Mouse (Mus musculus): ENCODE data around the gene Usp44. TPM values are rescaled to one million over a fixed set of nuclear protein-coding genes. Genes with fewer than 3 reads are reported as not detected.
A peak's percentile ranks its signal among the peaks of the same experiment; 100 is the strongest.

The Usp44 gene
- polyA plus RNA-seq, 1 experiment from 2014 or later, result 10.5 TPM

DNA sequence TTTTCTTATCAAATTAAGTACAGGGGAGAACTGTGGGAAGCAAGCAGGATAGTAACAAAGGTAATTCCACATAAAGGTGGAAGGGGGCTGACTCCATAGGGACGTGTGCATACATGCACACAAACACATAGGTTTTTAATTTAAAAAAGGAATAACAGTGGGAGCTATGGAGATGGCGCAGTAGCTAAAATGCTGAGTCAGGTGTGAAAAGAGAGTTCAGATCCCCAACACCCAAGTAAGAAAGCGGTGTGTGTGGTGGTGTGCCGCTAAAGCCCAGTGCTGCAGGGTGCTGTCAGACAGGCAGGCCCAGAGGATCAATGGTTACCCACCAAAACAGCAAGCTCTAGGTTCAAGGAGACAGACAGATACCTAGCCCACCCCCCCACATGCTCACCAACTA, 47.4 kb downstream of the Usp44 start:
- H3K9me3 ChIP-seq (ENCODE audit: control insufficient read depth, low read length), result no peaks in the 10 kb centered on the region
- 86% methylated on average over 4 of the region's 4 CpGs for WGBS
- ATAC-seq (replicated peaks; ENCODE audit: low FRiP score), result no peak

DNA sequence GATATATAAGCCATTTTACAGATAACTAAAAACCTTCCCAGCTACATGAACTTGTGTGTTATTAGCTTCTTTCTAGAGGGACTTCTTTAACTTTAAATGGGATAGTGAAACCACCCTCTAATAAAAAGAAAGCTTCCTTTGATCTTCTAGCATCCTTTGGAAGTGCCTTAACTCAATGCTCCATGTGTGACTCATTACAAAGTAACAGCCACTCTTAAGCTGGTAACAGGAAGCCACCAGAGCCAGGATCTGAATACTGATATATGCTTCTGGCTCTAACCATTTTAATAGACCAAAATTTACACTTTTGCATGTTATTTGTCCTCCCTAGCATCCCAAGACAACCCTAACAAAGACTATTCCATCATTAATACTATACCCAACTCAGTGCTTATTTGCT, 50.6 kb downstream of the Usp44 start:
- no peak overlapping the region for H3K9ac ChIP-seq (ENCODE audit: low read length)
- no peak overlapping the region for H3K27ac ChIP-seq (ENCODE audit: low read depth, low read length)
- DNase-seq (ENCODE audit: low spot score), result no peak
- H3K27me3 ChIP-seq (ENCODE audit: control insufficient read depth, insufficient read depth, low read length), result no peaks in the 10 kb centered on the region
- H3K9me3 ChIP-seq (ENCODE audit: control insufficient read depth, low read length), result no peaks in the 10 kb centered on the region
- ATAC-seq (replicated peaks; ENCODE audit: low FRiP score), result no peak
- no peak overlapping the region for H3K4me2 ChIP-seq (ENCODE audit: low read depth, low read length, severe bottlenecking)
- no peak overlapping the region for H3K4me3 ChIP-seq (ENCODE audit: low read depth, low read length)
- H3K36me3 ChIP-seq (ENCODE audit: control insufficient read depth, insufficient read depth, low read length), result peaks cover 9% of the 10 kb centered on the region; the same call in 1 of the 2 replicates
- no peaks in the 10 kb centered on the region for H3K4me1 ChIP-seq (replicated peaks; ENCODE audit: control insufficient read depth, insufficient read depth, low read length)

More for the DNA sequence above, 47.4 kb downstream of the Usp44 start:
- Histone ChIP-seq H3K27me3 (ENCODE audit: control insufficient read depth, insufficient read depth, low read length) (no peaks in the 10 kb centered on the region), H3K9ac (ENCODE audit: low read length) (no peak overlapping the region), H3K4me2 (ENCODE audit: low read depth, low read length, severe bottlenecking) (no peak overlapping the region), H3K27ac (ENCODE audit: low read depth, low read length) (no peak overlapping the region), H3K4me3 (ENCODE audit: low read depth, low read length) (no peak overlapping the region), H3K4me1 (replicated peaks; ENCODE audit: control insufficient read depth, insufficient read depth, low read length) (no peaks in the 10 kb centered on the region), H3K36me3 (ENCODE audit: control insufficient read depth, insufficient read depth, low read length) (no peaks in the 10 kb centered on the region; the same call in 1 of the 2 replicates)
- no peak for DNase-seq (ENCODE audit: low spot score)

DNA sequence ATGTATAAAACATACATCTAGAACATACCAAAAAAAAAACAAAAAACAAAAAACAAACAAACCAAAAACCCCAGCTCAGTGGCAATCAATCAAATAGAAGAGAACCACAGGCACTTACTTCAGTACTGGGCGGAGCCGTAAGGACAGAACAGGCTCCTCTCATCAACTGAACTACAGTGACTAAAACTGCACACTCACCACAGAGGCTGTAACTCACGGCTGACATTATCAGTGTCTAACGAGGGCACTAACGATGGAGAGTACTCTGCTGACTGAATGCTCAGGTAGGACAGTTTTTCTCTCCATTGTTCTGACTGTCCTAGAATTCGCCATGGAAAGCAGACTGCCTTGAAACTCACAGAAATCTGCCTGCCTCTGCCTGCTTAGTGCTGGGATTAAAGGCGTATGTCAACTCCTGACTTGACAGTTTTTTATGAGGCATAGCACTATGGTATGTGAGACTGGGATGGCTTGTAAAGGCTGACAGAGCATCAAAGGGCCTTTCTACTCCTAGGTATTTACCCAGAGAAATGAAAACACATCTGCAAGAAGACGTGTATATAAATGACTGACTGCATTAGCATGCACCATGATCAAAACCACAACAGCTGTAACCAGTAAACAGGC, 51.5 kb downstream of the Usp44 start:
- H3K9me3 ChIP-seq (ENCODE audit: control insufficient read depth, low read length), result no peaks in the 10 kb centered on the region
- H3K27me3 ChIP-seq (ENCODE audit: control insufficient read depth, insufficient read depth, low read length), result no peaks in the 10 kb centered on the region
- H3K4me1 ChIP-seq (replicated peaks; ENCODE audit: control insufficient read depth, insufficient read depth, low read length), result no peaks in the 10 kb centered on the region; the same call in 1 of the 2 replicates
- WGBS, result 81% methylated on average over 8 of the region's 8 CpGs
- H3K4me3 ChIP-seq (ENCODE audit: low read depth, low read length), result no peak overlapping the region
- no peak overlapping the region for H3K4me2 ChIP-seq (ENCODE audit: low read depth, low read length, severe bottlenecking)
- DNase-seq (ENCODE audit: low spot score) (no peak), ATAC-seq (replicated peaks; ENCODE audit: low FRiP score) (no peak)
- H3K36me3 ChIP-seq (ENCODE audit: control insufficient read depth, insufficient read depth, low read length), result peaks cover 9% of the 10 kb centered on the region; the same call in 1 of the 2 replicates
- H3K9ac ChIP-seq (ENCODE audit: low read length), result no peak overlapping the region
- H3K27ac ChIP-seq (ENCODE audit: low read depth, low read length), result no peak overlapping the region

DNA sequence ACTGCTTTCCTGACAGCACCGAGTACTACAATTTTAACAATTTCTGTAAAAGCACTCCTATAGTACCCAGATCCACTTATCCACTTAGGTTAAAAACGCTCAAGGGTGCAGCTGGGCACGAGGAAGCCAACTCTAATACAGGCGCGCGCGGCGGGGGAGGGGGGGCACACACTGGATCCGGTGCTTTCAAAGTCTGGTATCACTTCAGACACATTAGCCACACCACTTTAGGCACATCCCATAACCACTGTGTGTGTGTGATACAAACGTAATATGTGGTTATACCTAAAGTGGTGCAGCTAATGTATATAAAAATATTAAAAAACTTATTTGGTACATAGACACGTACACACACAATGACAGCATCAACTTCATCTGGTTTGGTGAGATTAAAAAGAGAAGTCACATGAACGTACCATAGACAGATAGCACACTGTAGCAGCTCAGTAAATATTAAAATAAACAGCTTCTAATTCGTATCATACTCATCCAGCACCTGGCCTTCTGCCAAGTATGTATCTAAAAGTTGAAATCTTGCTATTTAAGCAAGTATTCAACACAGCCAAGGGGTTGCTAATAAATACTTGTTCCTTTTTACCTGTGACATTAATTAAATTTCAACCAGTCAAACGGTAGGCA, 54.6 kb downstream of the Usp44 start:
- 89% methylated on average over 14 of the region's 14 CpGs for WGBS
- DNase-seq (ENCODE audit: low spot score), result no peak
- H3K9ac ChIP-seq (ENCODE audit: low read length), result no peak overlapping the region
- peaks cover 9% of the 10 kb centered on the region; the same call in 1 of the 2 replicates for H3K36me3 ChIP-seq (ENCODE audit: control insufficient read depth, insufficient read depth, low read length)
- H3K9me3 ChIP-seq (ENCODE audit: control insufficient read depth, low read length), result no peaks in the 10 kb centered on the region
- peaks cover 11% of the 10 kb centered on the region for H3K4me1 ChIP-seq (replicated peaks; ENCODE audit: control insufficient read depth, insufficient read depth, low read length)
- no peaks in the 10 kb centered on the region for H3K27me3 ChIP-seq (ENCODE audit: control insufficient read depth, insufficient read depth, low read length)
- H3K4me2 ChIP-seq (ENCODE audit: low read depth, low read length, severe bottlenecking), result no peak overlapping the region
- H3K4me3 ChIP-seq (ENCODE audit: low read depth, low read length), result no peak overlapping the region
- H3K27ac ChIP-seq (ENCODE audit: low read depth, low read length), result no peak overlapping the region
- no peak for ATAC-seq (replicated peaks; ENCODE audit: low FRiP score)

DNA sequence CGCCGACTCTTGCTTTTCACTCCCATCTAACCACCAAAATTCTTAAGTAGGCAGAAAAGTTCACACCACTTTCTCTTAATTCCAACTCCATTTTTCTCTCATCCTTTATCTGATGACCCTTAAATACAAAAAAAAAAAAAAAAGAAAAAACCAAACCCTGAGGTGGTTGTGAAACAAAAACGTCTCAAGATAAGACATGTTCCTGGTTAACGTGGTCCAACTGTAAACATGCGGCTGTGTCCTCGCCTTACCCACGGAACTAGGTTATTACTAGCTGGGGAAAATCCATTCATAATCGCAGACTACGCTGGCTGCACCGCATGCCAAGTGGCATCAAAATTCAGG, 57.2 kb downstream of the Usp44 start:
- Histone ChIP-seq H3K9me3 (ENCODE audit: control insufficient read depth, low read length) (no peaks in the 10 kb centered on the region), H3K9ac (ENCODE audit: low read length) (peak overlapping the region; percentile 95), H3K4me2 (ENCODE audit: low read depth, low read length, severe bottlenecking) (peak overlapping the region; percentile 83), H3K4me3 (ENCODE audit: low read depth, low read length) (peak overlapping the region; percentile 97), H3K27me3 (ENCODE audit: control insufficient read depth, insufficient read depth, low read length) (no peaks in the 10 kb centered on the region), H3K36me3 (ENCODE audit: control insufficient read depth, insufficient read depth, low read length) (peaks cover 9% of the 10 kb centered on the region; the same call in 1 of the 2 replicates), H3K4me1 (replicated peaks; ENCODE audit: control insufficient read depth, insufficient read depth, low read length) (peaks cover 11% of the 10 kb centered on the region), H3K27ac (ENCODE audit: low read depth, low read length) (no peak overlapping the region)
- ATAC-seq (replicated peaks; ENCODE audit: low FRiP score), result no peak
- no peak for DNase-seq (ENCODE audit: low spot score)
- 24% methylated on average over 10 of the region's 10 CpGs for WGBS

DNA sequence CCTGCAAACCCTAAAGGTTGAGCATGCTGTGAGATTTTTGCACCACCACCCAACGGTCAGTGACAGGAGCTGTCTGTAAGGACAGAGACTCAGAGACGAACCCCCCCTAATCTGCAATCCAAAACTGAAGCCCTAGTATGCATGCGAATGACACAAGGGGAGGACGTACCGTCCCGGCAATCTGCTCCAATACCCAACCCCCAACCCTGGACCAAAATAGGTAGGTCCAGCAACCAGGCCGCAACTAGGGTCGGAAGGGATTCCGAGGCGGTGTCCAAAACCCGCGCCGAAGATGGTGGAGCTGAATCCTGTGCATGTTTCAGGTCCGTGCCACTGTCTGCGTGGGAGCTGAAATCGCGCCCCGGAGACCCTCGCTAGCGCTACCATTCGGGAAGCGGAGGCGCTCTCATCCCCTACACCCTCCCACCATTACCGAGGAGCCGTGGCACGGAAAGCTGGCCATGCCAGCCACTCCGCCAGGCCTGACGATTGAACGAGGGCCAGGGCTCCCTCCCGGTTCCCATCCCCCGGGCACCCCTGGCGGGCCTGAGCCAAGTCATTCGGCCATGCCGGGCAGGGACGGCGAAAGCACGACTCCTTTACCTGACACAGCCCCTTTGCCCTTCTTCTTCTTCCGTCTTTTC, 57.7 kb downstream of the Usp44 start:
- Histone ChIP-seq H3K4me3 (ENCODE audit: low read depth, low read length) (peak overlapping the region; percentile 97), H3K9me3 (ENCODE audit: control insufficient read depth, low read length) (no peaks in the 10 kb centered on the region), H3K4me2 (ENCODE audit: low read depth, low read length, severe bottlenecking) (peak overlapping the region; percentile 83), H3K36me3 (ENCODE audit: control insufficient read depth, insufficient read depth, low read length) (peaks cover 9% of the 10 kb centered on the region; the same call in 1 of the 2 replicates), H3K27ac (ENCODE audit: low read depth, low read length) (peak overlapping the region; percentile 72; the same call in 1 of the 2 replicates), H3K27me3 (ENCODE audit: control insufficient read depth, insufficient read depth, low read length) (no peaks in the 10 kb centered on the region), H3K9ac (ENCODE audit: low read length) (peak overlapping the region; percentile 95), H3K4me1 (replicated peaks; ENCODE audit: control insufficient read depth, insufficient read depth, low read length) (peaks cover 11% of the 10 kb centered on the region)
- ATAC-seq (replicated peaks; ENCODE audit: low FRiP score), result peak; percentile 75
- no peak for DNase-seq (ENCODE audit: low spot score)
- under 1% methylated on average over 38 of the region's 38 CpGs for WGBS

DNA sequence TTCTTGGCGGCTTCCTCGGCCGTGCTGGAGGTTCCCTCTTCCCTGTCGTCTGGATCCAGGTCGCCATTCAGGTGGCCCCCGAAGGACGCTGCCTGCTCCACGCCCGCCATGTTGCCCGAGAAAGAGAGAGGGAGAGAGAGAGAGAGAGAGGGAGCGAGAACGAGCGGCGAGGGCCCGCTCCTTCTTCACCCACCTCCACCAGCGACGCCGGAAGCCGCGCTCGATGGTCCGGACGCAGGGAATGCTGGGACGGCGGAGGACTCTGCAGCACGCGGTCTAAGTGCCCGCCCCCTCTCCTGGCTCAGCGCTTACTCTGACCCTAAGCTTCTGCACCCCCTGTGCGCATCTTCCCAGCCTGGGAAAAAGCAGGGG, 58.2 kb downstream of the Usp44 start:
- ATAC-seq (replicated peaks; ENCODE audit: low FRiP score) (peak; percentile 99), DNase-seq (ENCODE audit: low spot score) (peak; percentile 94)
- H3K4me3 ChIP-seq (ENCODE audit: low read depth, low read length), result peak overlapping the region; percentile 97
- peak overlapping the region; percentile 83 for H3K4me2 ChIP-seq (ENCODE audit: low read depth, low read length, severe bottlenecking)
- under 1% methylated on average over 26 of the region's 30 CpGs for WGBS
- peaks cover 8% of the 10 kb centered on the region; the same call in 1 of the 2 replicates for H3K36me3 ChIP-seq (ENCODE audit: control insufficient read depth, insufficient read depth, low read length)
- peak overlapping the region; percentile 72; the same call in 1 of the 2 replicates for H3K27ac ChIP-seq (ENCODE audit: low read depth, low read length)
- peak overlapping the region; percentile 95 for H3K9ac ChIP-seq (ENCODE audit: low read length)
- H3K4me1 ChIP-seq (replicated peaks; ENCODE audit: control insufficient read depth, insufficient read depth, low read length), result peaks cover 11% of the 10 kb centered on the region
- no peaks in the 10 kb centered on the region for H3K9me3 ChIP-seq (ENCODE audit: control insufficient read depth, low read length)
- no peaks in the 10 kb centered on the region for H3K27me3 ChIP-seq (ENCODE audit: control insufficient read depth, insufficient read depth, low read length)

DNA sequence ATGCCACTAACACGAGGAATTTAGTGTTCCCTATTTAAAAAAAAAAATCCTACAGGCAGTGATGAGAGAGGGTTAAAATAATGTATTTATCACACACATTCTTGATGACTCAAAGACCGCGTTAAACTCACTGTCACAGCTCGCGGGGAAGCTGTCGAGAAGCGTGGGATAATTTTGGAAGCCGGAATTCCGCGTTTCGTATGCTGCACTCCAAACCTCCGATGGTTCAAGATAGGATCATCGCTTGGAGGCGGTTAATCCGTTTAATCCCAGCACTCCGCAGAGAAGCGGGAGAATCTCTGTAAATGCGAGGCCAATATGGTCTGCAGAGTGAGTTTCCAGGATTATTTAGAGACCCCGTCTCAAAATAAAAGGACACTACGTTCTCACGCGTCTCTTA, 58.6 kb downstream of the Usp44 start:
- WGBS, result under 1% methylated on average over 22 of the region's 22 CpGs
- H3K4me1 ChIP-seq (replicated peaks; ENCODE audit: control insufficient read depth, insufficient read depth, low read length), result peaks cover 11% of the 10 kb centered on the region
- peak overlapping the region; percentile 95 for H3K9ac ChIP-seq (ENCODE audit: low read length)
- H3K4me2 ChIP-seq (ENCODE audit: low read depth, low read length, severe bottlenecking), result peak overlapping the region; percentile 83
- no peaks in the 10 kb centered on the region for H3K9me3 ChIP-seq (ENCODE audit: control insufficient read depth, low read length)
- H3K4me3 ChIP-seq (ENCODE audit: low read depth, low read length), result peak overlapping the region; percentile 97
- ATAC-seq (replicated peaks; ENCODE audit: low FRiP score) (no peak; the same call in 1 of the 2 replicates), DNase-seq (ENCODE audit: low spot score) (no peak)
- peaks cover 6% of the 10 kb centered on the region; the same call in 1 of the 2 replicates for H3K36me3 ChIP-seq (ENCODE audit: control insufficient read depth, insufficient read depth, low read length)
- peak overlapping the region; percentile 41; the same call in 1 of the 2 replicates for H3K27ac ChIP-seq (ENCODE audit: low read depth, low read length)
- no peaks in the 10 kb centered on the region for H3K27me3 ChIP-seq (ENCODE audit: control insufficient read depth, insufficient read depth, low read length)

All from forebrain, embryonic 11.5 days (tissue).